Mouse (Mus musculus): ENCODE results near the gene Dbf4.

Gene Dbf4

DNA sequence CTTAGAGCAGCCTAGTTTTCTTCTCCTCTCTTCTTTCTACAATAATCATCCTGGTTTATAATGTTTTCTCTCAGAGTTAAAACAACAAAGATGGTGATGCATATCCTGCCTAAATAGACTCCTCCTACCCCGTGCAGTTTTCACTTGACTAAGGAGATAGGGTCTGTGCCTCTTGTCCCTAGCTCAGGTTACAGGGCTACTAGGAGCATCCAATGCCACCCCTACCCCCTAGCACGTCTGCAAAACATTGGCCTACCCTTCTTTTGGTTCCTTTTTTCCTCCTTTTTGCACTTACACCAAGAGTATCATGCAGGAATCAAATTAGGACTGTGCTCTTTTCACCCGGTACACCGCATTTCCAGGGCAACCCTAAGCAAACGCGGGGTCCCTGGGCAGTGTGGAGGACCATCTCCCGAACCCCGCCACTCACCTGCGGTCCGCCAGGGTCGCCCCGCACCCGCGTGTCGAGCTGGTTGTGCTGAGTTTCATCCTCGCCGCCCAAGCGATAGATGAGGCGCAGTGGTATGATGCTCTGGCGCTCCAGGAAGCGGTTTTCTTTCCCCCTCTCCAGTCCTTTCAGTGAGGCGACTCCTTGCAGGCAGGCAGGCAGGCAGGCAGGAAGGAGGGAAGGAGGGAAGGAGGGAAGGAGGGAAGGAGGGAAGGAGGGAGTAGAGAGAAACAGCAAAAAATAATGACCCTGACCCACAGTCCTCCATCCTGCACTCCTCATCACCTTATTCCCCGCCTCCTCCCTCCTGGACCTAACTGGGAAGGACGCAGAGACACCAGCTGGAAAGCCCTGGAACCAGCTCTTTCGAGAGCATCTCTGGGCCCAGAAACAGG is 55.5 kb downstream of the Dbf4 start:
- DNase-seq (ENCODE audit: low spot score) = no peak

DNA sequence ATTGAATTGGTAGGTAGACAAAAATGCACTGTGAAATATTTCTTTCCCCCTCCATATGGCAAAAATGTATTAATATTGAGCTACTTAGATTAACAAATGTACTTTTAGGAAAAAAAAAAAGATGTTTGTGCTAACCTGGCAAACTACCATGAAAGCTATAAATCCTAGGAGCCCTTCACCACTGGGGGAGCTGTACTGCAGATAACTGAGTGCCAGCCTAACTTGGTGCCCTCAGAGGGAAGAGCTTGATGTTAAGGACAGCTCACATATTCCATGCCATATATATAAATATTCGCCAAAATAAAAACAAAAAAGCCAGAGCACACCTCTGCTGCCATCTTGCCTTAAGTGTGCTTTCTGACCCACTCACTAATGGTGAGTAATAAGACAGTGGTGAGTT is 60.2 kb downstream of the Dbf4 start:
- DNase-seq (ENCODE audit: low spot score) = no peak

GRCm38 (mm10) chr5:8357677-8358076 is 64.8 kb downstream of the Dbf4 start:
- DNase-seq (ENCODE audit: low spot score) = no peak

DNA sequence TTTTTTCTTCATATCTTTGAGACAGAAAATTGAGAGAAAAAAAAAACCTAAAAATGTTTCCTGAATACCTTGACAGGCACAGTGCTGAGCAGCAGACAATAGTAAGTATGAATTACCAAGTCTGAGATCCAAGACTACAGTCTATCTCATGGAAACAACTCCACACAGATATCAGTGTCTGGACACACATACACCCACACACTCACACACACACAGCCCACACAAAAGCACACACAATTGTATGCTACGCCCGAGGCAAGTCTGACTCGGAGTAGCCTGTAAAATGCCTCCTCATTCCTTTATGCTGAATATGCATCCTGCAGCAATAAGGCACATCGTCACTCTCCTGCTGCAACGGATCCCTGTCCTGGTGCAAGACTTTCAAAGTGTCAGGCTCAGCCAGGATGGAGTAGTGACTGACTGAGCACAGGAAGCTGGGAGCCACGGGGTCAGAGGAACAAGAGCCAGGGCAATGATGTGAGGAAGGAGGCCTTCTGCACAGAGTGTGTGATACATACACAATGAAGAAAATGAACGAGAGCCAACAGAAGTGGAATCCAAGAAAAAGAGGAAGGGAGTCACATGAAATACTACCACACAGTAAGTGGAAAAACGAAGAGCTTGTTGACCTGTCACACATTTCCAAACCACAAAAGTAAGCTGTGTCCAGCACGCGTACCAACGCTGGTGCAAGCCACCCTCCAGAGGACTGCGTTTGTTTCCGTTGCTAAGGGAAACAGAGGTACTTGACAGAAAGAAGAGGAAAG is 65.4 kb downstream of the Dbf4 start:
- DNase-seq (ENCODE audit: low spot score) = no peak

- DNase-seq (ENCODE audit: low spot score) = no peak
Measured at GRCm38 (mm10) chr5:8356326-8356725, 66.2 kb downstream of the Dbf4 start.

- no peak for DNase-seq (ENCODE audit: low spot score)
Measured at GRCm38 (mm10) chr5:8349557-8349956, 73.0 kb downstream of the Dbf4 start.

Measured in yolk sac, embryonic 10.5 days (tissue).